Mouse (Mus musculus) layer of hippocampus, postnatal 25 days (tissue): ENCODE results near the gene Phkg2. TPM values are rescaled to one million over a fixed set of nuclear protein-coding genes. Genes with fewer than 3 reads are reported as not detected.

ENCODE experiments used
- total RNA-seq, 2 experiments: library from RNA; stranded (reverse); gene quantifications; 2 replicates each; pipeline ENCODE4 v1.2.3; 2021

Phkg2 gene
- total RNA-seq, 2 experiments from 2014 or later: 77.2 to 82.3 TPM

Other genes with a start within 250 kb of the Phkg2 start
- gene Zfp768, start 227.8 kb upstream of the Phkg2 start, total RNA-seq: 10 to 100 TPM; 11.5 to 11.8 TPM
- gene Zfp747, start 197.3 kb upstream of the Phkg2 start, total RNA-seq: 1 to 10 TPM; 6.0 to 6.3 TPM
- gene 9130019O22Rik, start 186.2 kb upstream of the Phkg2 start, total RNA-seq: 1 to 10 TPM; 3.9 to 4.0 TPM
- gene E430018J23Rik, start 179.7 kb upstream of the Phkg2 start, total RNA-seq: 1 to 10 TPM; 7.9 to 9.0 TPM
- gene Zfp764, start 166.5 kb upstream of the Phkg2 start, total RNA-seq: 1 to 10 TPM; 3.7 to 4.0 TPM
- 10 to 100 TPM; 12.4 to 14.9 TPM for gene Zfp688, start 151.3 kb upstream of the Phkg2 start, total RNA-seq
- gene Zfp689, start 124.2 kb upstream of the Phkg2 start, total RNA-seq: 1 to 10 TPM; 6.6 to 6.7 TPM
- gene Prr14, start 113.7 kb upstream of the Phkg2 start, total RNA-seq: 10 to 100 TPM; 26.4 to 33.9 TPM
- gene Fbrs, start 94.1 kb upstream of the Phkg2 start, total RNA-seq: 10 to 100 TPM; 50.9 to 65.3 TPM
- gene Srcap, start 61.4 kb upstream of the Phkg2 start, total RNA-seq: 100 to 1,000 TPM in 1 of 2 experiments, 10 to 100 TPM in 1; 88.9 to 125 TPM
- 1 to 10 TPM; 6.0 to 9.2 TPM for gene Gm42715, start 53.8 kb upstream of the Phkg2 start, total RNA-seq
- gene Tmem265, start 11.9 kb upstream of the Phkg2 start, total RNA-seq: 1 to 10 TPM in 1 of 2 experiments, not detected in 1; 1.8 TPM
- gene Ccdc189, start 15.3 kb downstream of the Phkg2 start, total RNA-seq: 10 to 100 TPM in 1 of 2 experiments, 1 to 10 TPM in 1; 10.0 to 11.1 TPM
- gene Rnf40, start 15.4 kb downstream of the Phkg2 start, total RNA-seq: 10 to 100 TPM; 67.2 to 80.8 TPM
- 10 to 100 TPM; 21.3 to 23.3 TPM for gene Zfp629, start 42.5 kb downstream of the Phkg2 start, total RNA-seq
- 10 to 100 TPM; 24.0 to 25.7 TPM for gene Bcl7c, start 135.6 kb downstream of the Phkg2 start, total RNA-seq
- gene Ctf1, start 139.4 kb downstream of the Phkg2 start, total RNA-seq: 1 to 10 TPM; 2.4 TPM
- gene Ctf2, start 158.8 kb downstream of the Phkg2 start, total RNA-seq: not detected
- 10 to 100 TPM; 63.4 to 66.7 TPM for gene Fbxl19, start 171.2 kb downstream of the Phkg2 start, total RNA-seq
- 10 to 100 TPM; 28.7 to 33.2 TPM for gene Orai3, start 196.5 kb downstream of the Phkg2 start, total RNA-seq
- gene Setd1a, start 203.3 kb downstream of the Phkg2 start, total RNA-seq: 10 to 100 TPM; 35.1 to 50.0 TPM
- gene Gm49388, start 212.3 kb downstream of the Phkg2 start, total RNA-seq: 1 to 10 TPM; 3.7 to 5.7 TPM
- gene Hsd3b7, start 227.3 kb downstream of the Phkg2 start, total RNA-seq: 1 to 10 TPM; 4.5 to 5.3 TPM